Mouse (Mus musculus) forelimb bud, embryonic 11.5 days (tissue): ENCODE measurements around the gene Nrn1l.

Experiments used
- DNase-seq: peaks from one replicate; pipeline ENCODE4 v3.0.0-alpha.2; 2012; ENCODE audit warnings: low read depth, low spot score

Gene Nrn1l

GRCm38 (mm10) chr8:105890870-105891269 is 2.5 kb upstream of the Nrn1l start:
- DNase-seq: no peak

DNA sequence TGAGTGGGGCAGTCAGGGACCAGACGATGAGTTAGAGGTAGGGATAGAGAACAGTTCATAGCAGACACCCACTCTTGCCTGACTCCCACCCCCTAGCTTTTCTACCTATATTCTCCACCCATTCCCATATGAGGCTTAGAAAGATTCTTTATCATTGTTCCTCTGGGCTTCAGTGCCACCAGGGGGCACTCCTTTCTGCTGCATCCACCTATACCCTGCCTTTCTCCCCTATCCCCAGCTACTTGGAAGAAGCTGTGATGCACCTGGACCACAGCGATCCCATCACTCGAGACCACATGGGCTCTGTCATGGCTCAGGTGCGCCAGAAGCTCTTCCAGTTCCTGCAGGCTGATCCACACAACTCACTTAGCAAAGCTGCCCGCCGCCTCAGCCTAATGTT is 935 bp upstream of the Nrn1l start:
- DNase-seq: no peak

DNA sequence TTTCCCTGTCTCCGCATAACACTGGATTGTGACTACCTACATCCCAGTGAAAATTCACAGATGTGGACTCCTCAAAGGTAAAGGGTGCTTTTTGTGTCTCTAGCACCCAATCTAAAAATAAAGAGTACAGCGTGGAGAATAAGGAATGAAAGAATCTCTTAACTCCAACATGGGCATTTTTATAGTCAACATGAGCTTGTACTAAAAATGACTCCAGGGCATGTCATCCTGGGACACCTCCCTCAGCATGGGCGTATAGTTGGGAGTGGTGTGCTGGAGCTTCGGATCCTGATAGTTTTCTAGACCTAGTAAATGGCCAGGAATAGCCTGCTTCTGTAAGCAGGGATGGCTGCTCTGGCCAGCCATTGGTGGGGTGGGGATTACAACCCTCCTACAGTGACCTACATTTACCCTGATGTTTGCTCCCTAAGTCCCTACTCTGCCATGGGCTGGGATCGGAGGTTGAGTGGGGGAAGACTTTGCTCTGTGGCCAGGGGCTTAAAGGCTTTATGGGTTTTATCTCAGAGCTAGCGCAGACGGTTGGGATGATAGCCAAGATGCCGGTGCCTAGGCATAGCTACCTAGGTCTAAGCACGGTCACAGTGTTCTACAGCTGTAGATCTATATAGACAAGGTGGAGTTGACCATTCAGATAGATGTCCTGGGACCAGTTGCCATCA is 4.6 kb downstream of the Nrn1l start:
- DNase-seq: no peak

DNA sequence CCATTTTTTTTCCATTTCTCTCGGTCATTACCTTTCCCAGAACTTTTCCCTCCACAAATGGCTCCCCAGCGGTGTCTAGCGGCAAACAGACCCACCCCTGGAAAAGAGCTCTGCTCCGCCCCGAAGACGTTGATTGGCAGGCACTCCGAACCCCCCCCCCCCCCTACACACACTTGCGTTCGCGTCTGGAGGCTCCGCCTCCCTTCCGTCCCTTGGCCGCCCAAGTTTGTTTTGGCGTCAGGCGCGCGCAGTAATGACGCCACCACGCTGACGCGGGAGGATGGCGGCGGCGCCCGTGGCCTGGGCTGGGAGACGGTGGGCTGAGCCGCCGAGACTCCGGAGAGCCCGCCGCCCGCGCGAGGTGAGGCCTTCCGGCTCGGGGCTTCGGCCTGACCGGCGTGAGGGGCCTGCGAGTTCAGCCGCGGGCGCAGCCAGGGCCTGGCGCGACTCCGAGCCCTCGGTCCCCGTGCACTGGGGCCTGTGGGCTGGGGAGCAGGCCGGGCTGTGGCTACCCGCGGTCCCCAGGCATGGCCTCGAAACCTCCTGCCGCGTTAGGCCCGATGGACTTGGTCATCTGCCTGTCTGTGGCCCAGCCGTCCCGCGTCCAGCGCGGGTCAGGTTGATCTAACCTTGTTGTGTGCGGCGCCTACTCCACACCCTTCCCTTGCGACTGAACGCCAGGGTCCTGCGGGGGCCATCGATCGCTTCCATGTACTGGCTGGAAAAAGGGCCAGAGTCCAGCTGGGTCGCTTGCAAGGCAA is 7.0 kb downstream of the Nrn1l start, which contains the start of gene Pskh1:
Gene Pskh1, plus strand, starts transcription at position 262 of the 761 bp plus-strand sequence.
- DNase-seq: peak; percentile 96

GRCm38 (mm10) chr8:105900941-105901616 is 7.7 kb downstream of the Nrn1l start:
- DNase-seq: no peak

DNA sequence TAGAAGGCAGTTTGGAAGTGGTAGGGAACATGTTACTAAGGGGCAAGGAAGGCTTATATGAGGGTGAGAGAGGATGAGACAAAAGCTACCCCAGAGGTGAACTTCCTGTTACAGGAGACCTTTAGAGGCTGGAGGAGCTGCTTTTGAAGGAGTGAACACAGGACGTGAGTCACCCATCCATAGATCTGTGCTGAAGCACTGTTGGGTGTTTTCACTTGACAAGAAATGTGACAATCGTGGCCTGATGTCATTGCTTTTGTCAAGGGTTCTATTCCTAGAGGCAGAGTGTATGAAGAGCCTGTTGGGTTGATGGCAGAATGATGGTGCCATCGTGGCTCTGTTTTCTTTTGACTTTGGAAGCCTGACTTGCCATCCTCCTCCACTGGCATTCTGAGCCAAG is 26.0 kb downstream of the Nrn1l start:
- no peak for DNase-seq

DNA sequence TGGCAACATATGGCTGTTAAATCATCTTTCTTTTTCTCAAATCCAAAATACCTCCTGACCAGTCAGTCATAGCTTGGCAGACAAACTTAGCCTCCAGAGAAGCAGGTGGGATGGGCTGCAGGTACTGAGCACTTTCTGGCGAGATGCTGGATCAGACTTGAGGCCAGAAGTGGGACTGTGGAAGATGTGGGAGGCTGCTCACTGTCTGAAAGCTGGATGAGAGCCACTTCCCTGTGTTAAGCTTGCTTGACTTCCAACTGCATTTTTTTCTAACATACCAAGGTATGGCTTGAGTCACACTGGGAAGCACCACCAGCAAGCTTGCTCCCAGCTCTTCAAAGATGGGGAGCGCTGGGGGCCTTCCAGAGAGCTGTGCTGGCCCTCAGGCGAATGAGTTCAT is 31.8 kb downstream of the Nrn1l start:
- DNase-seq: no peak

- DNase-seq: peak; percentile 78
Measured at GRCm38 (mm10) chr8:105930602-105931001, 37.2 kb downstream of the Nrn1l start.

DNA sequence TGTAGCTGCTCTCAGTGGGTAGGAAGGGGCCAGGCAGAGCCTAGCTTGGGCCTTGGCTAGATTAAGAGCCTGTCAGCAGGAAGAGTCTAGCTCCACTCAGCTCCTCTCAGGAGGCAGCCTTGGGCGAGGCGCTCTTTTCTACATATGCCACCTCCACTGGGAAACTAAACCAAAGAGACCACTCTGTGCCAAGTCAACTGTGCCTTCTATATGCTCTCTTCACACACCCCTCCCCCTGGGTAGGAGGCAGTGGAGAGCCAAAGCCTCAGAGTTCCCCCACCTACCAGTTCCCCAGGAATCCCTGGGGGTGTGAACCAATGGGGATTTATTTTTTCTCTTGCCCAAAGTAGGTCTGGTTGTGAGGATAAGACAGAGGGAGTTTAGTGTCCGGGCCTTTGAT is 37.9 kb downstream of the Nrn1l start:
- DNase-seq: no peak

- DNase-seq: no peak
Measured at GRCm38 (mm10) chr8:105932525-105932924, 39.2 kb downstream of the Nrn1l start.

DNA sequence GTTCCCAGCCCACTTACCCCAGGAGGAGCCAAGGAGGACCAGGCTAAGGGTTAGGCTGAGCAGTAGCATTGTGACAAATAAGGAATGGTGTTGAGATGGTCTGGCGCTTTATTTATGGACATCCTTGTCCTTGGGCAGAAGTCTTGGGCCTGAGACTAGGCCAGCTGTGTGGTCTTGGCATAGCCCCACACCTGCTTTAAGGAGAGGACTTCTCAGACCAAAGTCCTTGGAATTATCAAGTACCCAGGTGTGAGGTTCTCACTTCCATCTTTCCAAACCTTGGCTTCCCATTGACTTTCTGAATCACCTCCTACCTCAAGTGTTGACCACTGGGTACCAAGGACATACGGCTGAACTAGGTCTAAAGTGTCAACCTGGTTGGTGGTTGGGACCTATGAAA is 40.4 kb downstream of the Nrn1l start, which contains the start of gene Ctrl:
Gene Ctrl, minus strand, starts transcription at position 101 of the 400 bp plus-strand sequence.
- DNase-seq: no peak

DNA sequence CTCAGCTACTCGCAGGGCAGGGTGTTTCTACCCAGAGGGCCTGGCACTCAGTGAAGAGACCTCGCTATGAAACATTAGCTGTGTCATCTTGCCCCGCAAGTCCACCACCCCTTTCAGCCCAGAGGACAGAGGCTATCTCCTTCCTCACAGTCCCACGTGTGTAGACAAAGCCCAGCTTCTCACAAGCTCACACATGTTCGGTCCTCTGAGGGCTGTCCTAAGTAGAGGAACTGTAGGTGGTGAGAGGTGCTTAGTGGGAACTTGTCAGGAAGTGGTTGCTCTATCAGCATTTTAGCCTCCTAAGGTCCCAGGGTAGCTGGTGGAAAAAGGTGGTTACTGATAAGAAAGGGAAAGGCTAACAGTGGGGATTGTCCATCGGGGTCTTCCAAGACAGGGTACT is 41.7 kb downstream of the Nrn1l start:
- no peak for DNase-seq

DNA sequence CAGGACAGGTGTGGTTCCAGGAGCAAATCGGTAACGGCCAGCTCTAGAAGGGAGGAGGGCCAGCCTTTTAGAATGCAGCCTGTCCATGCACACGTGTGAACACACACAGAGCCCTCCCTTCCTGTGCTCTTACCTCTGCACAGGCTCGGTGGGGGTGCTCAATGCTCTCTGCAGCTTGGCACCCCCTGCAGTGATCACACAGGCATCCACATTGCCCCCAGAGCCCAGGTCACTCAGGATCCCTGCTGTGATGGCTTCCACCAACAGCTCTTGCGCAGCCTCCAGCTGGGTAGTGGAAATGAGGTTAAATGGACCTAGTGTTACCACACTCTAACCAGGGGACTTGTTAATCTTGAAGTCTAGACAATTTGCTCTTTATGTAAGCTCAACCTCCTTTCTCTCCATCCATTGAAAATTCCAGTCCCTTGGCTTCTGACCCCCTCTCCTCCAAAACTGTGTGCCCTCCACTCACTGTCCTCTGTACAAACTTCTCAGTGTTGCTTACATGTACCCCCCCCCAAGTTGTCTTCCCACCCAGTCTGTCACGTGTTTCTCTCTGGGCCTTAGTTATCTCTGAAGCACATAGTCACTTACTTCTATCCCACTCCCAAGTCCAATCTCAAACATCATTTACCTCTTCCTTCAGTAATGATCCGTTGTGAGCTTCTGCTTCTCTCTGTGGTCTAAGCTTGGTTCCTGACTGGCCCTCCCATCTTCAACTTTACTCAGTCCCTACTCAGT is 42.7 kb downstream of the Nrn1l start:
- no peak for DNase-seq

DNA sequence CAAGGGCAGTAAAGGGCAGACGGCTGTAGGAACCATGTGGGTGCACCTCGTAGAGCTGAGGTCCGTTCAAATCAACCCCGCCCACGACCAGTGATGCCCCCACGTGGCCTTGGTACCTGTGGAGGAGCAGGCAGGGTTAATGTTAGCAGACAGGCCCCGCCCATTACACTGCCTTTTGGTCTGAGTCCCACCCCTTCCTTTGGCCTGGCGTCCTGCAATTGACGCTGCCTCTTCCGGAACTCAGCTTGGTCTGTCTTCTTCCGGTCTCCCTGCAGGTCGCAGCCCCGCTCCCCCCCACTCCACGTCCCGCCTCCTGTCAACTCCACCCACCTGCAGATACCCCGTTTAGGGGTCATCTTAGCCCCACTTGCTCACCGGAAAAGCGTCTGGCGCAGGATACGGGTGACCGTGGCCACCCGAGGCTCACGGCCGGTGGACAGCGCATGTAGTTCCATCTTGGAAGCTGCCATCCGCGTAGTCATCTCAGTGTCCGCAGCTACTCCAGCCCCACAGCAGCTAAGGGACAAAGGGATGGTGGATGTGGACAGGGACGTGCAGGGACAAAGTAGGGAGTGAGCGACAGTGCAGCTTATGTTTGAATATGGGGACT is 43.6 kb downstream of the Nrn1l start:
- DNase-seq: peak; percentile 90

GRCm38 (mm10) chr8:105937496-105938305 is 44.3 kb downstream of the Nrn1l start:
- DNase-seq: peak; percentile 23

DNA sequence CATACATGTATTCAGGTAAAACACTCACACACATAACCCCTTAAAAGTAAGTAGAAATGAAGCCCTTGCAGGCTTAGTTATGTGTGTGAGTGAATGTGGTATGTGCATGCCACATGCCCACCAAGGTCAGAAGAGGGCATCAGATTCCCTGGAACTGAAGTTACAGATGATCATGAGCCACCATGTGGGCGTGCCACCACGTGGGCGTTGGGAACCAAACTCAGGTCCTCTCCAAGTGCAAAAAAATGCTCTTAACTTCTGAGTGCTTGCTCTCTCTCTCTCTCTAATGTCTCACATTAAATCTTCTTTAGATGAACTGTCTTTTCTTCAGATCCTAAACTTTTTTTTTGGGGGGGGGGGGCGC is 44.9 kb downstream of the Nrn1l start, which contains the start of gene Psmb10:
Gene Psmb10, minus strand, starts transcription at position 139 of the 364 bp plus-strand sequence.
- DNase-seq: no peak

DNA sequence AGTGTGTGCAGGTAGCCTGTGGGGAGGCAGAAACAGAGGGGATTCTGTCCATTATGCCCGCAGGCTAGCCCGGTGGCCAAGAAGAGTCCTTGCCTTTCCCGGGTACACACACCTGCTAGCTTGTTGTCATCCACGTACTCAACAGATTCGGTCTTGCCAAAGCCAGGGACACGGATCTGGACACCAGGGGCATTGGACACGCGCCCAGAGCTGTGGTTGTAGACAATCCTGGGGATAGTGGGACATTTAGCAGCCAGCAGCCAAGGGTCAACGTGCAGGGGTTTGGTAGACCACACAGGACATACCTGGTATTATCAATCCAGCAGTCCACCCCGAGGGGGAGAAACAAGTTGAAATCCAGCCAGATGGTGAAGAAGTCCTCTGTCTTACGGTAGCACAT is 48.7 kb downstream of the Nrn1l start:
- DNase-seq: no peak

DNA sequence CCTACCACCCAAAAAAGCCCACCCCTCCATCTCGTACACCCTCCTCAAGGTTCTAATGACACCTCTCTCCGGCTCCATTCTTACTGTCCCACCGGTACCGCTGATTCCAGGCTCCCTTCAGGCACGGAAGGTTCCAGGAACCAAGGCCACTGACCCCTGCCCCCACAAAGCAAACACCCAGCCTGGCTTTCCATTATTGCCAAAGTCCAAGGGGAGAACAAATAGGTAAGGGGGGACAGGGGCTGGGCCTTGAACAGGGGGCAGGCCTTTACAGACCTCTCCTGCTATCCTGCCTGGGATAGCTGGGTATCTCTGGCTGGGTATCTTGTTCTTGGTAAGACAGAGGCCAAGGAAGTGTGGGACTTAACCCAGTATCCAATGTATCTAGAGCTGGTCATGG is 49.2 kb downstream of the Nrn1l start:
- no peak for DNase-seq

DNA sequence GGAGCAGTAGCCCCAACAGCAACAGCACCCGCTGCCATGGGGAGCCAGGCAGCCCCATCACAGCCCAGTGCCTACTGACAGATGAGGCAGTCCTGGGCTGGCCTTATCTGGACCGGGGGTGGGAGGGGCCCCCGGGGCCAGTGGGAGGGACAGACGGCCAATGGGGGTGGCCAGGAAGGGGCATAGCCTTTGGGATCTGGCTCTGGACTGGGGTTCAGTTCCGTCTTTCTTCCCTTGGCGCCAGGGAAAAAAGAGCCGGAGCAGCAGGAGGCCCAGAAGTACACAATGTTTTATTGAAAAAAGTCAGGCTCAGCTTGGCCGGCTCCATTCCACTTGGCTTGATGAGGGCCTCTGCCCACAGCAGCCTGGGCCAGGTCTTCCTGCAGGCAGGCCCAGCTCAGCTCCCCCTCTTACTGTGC is 50.0 kb downstream of the Nrn1l start, which contains the start of gene Lcat:
Gene Lcat, minus strand, starts transcription at position 62 of the 419 bp plus-strand sequence.
- DNase-seq: no peak
